Mouse (Mus musculus): ENCODE results near the gene Kmt2b.

- TF ChIP-seq CTCF (IDR thresholded peaks at IDR 0.05; ENCODE audit: control insufficient read depth, insufficient read depth, insufficient replicate concordance, low read depth, low read length) (no peak), POLR2A (IDR thresholded peaks at IDR 0.05; ENCODE audit: control insufficient read depth, low read depth, low read length) (no peak)
Observed at GRCm38 (mm10) chr7:30584339-30584738, 4.2 kb downstream of the Kmt2b start.

All from testis, adult 2 months (tissue).